Mouse (Mus musculus) kidney, postnatal 0 days (tissue): ENCODE data around the gene Pus7. TPM values are rescaled to one million over a fixed set of nuclear protein-coding genes. Genes with fewer than 3 reads are reported as not detected.

Experiments
- ATAC-seq: fragments of 200-750 bp; cut with Nextera tagmentation; replicated peaks from 2 replicates; pipeline ENCODE4 v1.8.0; 2017; ENCODE audit warnings: low read depth, moderate number of reproducible peaks, moderate TSS enrichment, moderate library complexity; ENCODE audit not compliant: low FRiP score
- DNase-seq: peaks from one replicate; pipeline ENCODE4 v3.0.0-alpha.2; 2016; ENCODE audit warnings: low spot score
- H3K27ac ChIP-seq: fragments of 300-500 bp; sonication (generic); 2 replicates; pipeline ENCODE4 v1.5.1; 2014; ENCODE audit warnings: mild to moderate bottlenecking
- H3K27me3 ChIP-seq: fragments of 300-500 bp; sonication (generic); 2 replicates; pipeline ENCODE4 v1.6.1; 2014; ENCODE audit warnings: low read length, mixed read lengths; ENCODE audit not compliant: insufficient read depth
- H3K36me3 ChIP-seq: fragments of 300-500 bp; sonication (generic); 2 replicates; pipeline ENCODE4 v1.6.1; 2014; ENCODE audit warnings: low read length, mixed read lengths; ENCODE audit not compliant: insufficient read depth
- H3K4me1 ChIP-seq: fragments of 300-500 bp; sonication (generic); replicated peaks from 2 replicates; pipeline ENCODE4 v1.6.1; 2014; ENCODE audit warnings: antibody characterized with exemption, low read length, mixed read lengths; ENCODE audit not compliant: insufficient read depth
- H3K4me2 ChIP-seq: fragments of 300-500 bp; sonication (generic); 2 replicates; pipeline ENCODE4 v1.6.1; 2014; ENCODE audit warnings: mild to moderate bottlenecking, low read length, moderate library complexity, mixed read lengths
- H3K4me3 ChIP-seq: fragments of 300-500 bp; sonication (generic); replicated peaks from 2 replicates; pipeline ENCODE4 v1.5.1; 2014; ENCODE audit warnings: low read depth, low read length
- H3K9ac ChIP-seq: fragments of 300-500 bp; sonication (generic); 2 replicates; pipeline ENCODE4 v1.6.1; 2014; ENCODE audit warnings: low read depth, low read length
- H3K9me3 ChIP-seq: fragments of 300-500 bp; sonication (generic); replicated peaks from 2 replicates; pipeline ENCODE4 v1.6.1; 2016; ENCODE audit warnings: low read length, inconsistent platforms, mixed read lengths
- CTCF ChIP-seq: IDR thresholded peaks from 2 replicates; pipeline ENCODE4 v1.5.1; 2016; ENCODE audit warnings: antibody characterized with exemption, low read depth, mild to moderate bottlenecking, moderate library complexity
- WGBS: fragments of 180-500 bp; shearing (Covaris S2); extraction: QIAGEN DNeasy Blood & Tissue Kit; methylation state at CpG from one replicate; pipeline ENCODE4 v1.1.7; 2014; 5-methylcytosine and 5-hydroxymethylcytosine counted together
- polyA plus RNA-seq: library from polyadenylated mRNA; unstranded; fragments of >200 nt; fragmentation: Nextera tagmentation; extraction: Ambion mirVana; gene quantifications from 2 replicates; pipeline ENCODE4 v1.2.1, GENCODE M21; 2015

The Pus7 gene
- polyA plus RNA-seq, 1 experiment from 2014 or later = 13.8 TPM

DNA sequence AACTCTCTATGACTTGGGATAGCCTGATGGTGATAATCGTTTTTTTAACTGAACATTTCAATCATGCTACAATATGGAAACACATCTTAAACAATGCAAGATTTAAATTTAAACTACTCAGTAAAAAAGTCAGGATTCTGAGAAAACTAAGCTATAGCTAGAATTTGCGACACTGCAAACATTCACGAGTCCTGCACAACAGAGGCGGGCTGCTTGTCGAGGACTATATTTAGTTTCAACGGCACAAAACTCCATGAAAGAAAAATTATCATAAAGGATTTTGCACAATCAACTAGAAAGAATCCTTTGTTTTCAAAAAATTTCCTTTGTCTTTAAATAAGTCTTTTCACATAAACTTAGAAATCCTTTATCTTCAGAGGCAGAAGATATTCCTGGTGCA is 21.0 kb downstream of the Pus7 start:
- Histone ChIP-seq H3K9ac (no peak overlapping the region), H3K27me3 (no peaks in the 10 kb centered on the region), H3K4me3 (no peak overlapping the region), H3K36me3 (peaks cover 26% of the 10 kb centered on the region), H3K4me2 (no peak overlapping the region), H3K4me1 (no peaks in the 10 kb centered on the region), H3K27ac (no peak overlapping the region), H3K9me3 (no peaks in the 10 kb centered on the region)
- ATAC-seq (no peak), DNase-seq (no peak)
- no peak for TF ChIP-seq CTCF
- 94% methylated on average over 6 of the region's 6 CpGs for WGBS

DNA sequence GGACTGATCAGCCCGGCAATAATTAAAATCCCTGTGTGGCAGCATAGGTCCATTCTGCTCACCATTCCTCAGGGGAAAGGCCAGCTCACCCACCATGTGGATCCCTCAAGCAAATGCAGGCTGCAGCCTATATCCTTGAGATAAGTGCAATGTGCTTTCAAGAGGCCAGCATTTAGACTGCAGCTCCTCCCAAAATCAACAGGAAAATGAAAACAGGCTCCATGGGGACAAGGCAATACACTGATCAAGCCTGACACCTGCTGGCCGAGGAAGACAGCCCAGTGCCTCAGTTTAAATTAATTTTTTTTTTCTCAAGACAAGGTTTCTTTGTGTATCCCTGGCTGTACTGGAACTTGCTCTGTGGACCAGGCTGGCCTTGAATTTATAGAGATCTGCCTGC is 24.9 kb downstream of the Pus7 start:
- H3K4me2 ChIP-seq = no peak overlapping the region
- no peaks in the 10 kb centered on the region for H3K27me3 ChIP-seq
- peak; percentile 87 for TF ChIP-seq CTCF
- H3K4me1 ChIP-seq = no peaks in the 10 kb centered on the region
- DNase-seq (peak; percentile 77), ATAC-seq (peak; percentile 63; the same call in 1 of the 2 replicates)
- H3K4me3 ChIP-seq = no peak overlapping the region
- H3K9ac ChIP-seq = no peak overlapping the region
- H3K36me3 ChIP-seq = peaks cover 17% of the 10 kb centered on the region
- H3K27ac ChIP-seq = no peak overlapping the region
- H3K9me3 ChIP-seq = no peaks in the 10 kb centered on the region
- WGBS = 23% methylated on average over 2 of the region's 2 CpGs

DNA sequence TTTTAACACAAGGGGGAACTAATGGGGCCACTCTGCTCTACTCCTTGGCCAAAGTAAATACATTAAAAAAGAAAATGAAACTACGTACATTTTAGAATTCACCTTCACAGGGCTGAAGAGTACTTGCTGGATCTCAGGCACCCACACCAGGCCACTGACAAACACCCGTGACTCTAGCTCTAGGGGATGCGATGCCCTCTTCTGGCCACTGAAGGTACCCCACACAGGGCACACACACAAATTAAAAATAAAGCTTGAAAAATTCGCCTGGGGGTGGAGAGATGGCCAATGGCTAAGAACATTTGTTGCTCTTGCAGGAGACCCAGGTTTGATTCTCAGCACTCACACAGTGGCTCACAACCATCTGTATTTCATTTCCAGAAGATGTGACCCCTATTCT is 27.1 kb downstream of the Pus7 start:
- Histone ChIP-seq H3K36me3 (peaks cover 10% of the 10 kb centered on the region; the same call in 1 of the 2 replicates), H3K9me3 (no peaks in the 10 kb centered on the region), H3K4me2 (no peak overlapping the region), H3K27ac (no peak overlapping the region), H3K9ac (no peak overlapping the region), H3K27me3 (no peaks in the 10 kb centered on the region), H3K4me3 (no peak overlapping the region), H3K4me1 (no peaks in the 10 kb centered on the region)
- DNase-seq = no peak
- 95% methylated on average over 4 of the region's 4 CpGs for WGBS
- ATAC-seq = no peak
- no peak for TF ChIP-seq CTCF

DNA sequence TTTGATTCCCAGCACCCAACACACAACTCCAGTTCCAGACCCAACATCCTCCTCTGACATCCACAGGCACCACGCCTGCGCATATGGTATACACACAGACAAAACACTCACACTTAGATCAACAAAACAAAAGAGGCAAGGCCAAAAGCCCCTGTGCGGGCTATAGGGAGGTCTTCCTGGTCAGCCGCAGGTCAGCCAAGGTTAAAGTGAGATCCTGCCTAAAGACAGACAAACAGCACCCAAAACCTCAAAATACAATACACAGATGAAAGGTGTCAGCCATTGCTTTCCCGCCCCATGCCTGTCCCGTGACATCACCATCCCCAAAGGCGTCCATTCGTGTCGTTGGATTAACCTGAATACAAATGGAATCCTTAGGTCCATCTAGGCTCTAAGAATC is 27.9 kb downstream of the Pus7 start:
- Histone ChIP-seq H3K27ac (no peak overlapping the region), H3K9ac (no peak overlapping the region), H3K9me3 (no peaks in the 10 kb centered on the region), H3K4me3 (no peak overlapping the region), H3K27me3 (no peaks in the 10 kb centered on the region), H3K4me2 (no peak overlapping the region), H3K36me3 (peaks cover 10% of the 10 kb centered on the region; the same call in 1 of the 2 replicates), H3K4me1 (no peaks in the 10 kb centered on the region)
- DNase-seq = no peak
- no peak for ATAC-seq
- TF ChIP-seq CTCF = no peak
- WGBS = 97% methylated on average over 9 of the region's 9 CpGs

DNA sequence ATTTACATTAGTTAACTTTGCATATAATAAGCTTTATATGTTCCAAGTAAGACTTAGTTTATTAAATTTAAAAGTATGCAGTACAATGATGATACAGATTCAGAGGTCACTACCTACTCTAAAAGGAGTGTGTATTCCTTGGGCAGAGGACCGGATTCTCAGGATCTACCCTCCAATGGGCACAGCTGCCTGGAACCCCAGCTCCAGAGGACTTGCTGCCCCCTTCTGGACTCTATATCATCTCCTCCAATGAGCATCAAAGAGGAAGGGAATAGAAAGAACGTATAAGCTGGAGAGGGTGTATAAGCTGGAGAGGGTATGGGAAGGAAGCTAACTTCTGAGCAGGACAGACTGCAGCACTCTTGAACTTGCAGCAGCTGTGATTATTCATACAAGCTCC is 33.6 kb downstream of the Pus7 start:
- DNase-seq = peak; percentile 4
- WGBS = 55% methylated on average over 2 of the region's 2 CpGs
- H3K4me3 ChIP-seq = no peak overlapping the region
- no peak for ATAC-seq
- H3K9ac ChIP-seq = no peak overlapping the region
- 0 out of 2 replicates have a peak, but pooled peaks cover 25% of the 10 kb centered on the region for H3K36me3 ChIP-seq
- TF ChIP-seq CTCF = peak; percentile 46; the same call in 1 of the 2 replicates
- H3K27ac ChIP-seq = no peak overlapping the region
- no peaks in the 10 kb centered on the region for H3K27me3 ChIP-seq
- H3K4me2 ChIP-seq = no peak overlapping the region
- no peaks in the 10 kb centered on the region for H3K9me3 ChIP-seq
- H3K4me1 ChIP-seq = no peaks in the 10 kb centered on the region

DNA sequence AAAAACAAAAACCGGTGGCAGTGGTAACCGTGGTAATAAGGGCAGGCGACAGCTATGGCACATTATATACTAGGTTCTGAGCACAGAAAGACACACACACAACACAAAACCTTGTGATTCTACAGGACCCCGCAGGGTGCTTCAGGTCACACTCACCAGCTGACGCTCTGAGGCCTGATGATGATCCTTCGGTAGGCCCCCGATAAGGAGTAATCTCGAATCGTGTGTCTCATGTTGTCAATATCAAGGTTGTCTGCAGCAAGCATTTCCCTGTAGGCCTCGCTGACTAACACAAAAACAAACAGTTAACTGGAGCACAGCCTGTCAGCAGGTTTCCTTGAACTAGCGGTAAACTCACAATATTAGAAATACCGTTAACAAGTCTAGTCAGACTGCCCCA is 40.2 kb downstream of the Pus7 start:
- ATAC-seq = no peak
- WGBS = 95% methylated on average over 12 of the region's 12 CpGs
- peaks cover 46% of the 10 kb centered on the region for H3K36me3 ChIP-seq

DNA sequence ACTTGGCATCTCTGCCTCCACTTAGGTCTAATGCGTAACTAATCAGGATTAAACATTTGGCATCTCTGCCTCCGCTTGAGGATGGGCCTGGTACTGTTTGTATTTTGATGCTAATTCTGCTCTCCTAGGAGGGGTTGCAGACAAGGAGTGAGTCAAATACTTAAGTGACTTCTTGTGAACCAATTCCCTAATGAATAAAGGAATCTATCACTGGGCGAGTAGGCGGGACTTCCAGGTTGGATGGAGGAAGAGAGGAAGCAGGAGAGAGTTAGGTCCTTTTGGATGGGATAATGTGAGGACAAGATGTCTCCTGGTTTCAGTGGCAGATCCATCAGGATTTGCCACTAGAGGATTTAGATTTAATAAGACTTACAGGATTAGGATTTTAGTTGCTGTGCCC is 46.4 kb downstream of the Pus7 start:
- Histone ChIP-seq H3K4me3 (no peak overlapping the region), H3K4me2 (no peak overlapping the region), H3K4me1 (no peaks in the 10 kb centered on the region), H3K27me3 (no peaks in the 10 kb centered on the region), H3K9ac (no peak overlapping the region), H3K27ac (no peak overlapping the region), H3K36me3 (peaks cover 6% of the 10 kb centered on the region), H3K9me3 (no peaks in the 10 kb centered on the region)
- DNase-seq = no peak
- no peak for TF ChIP-seq CTCF
- no peak for ATAC-seq
- 88% methylated on average over 4 of the region's 4 CpGs for WGBS

More for the DNA sequence above, 40.2 kb downstream of the Pus7 start:
- Histone ChIP-seq H3K4me1 (no peaks in the 10 kb centered on the region), H3K9me3 (no peaks in the 10 kb centered on the region), H3K27ac (no peak overlapping the region), H3K4me3 (no peak overlapping the region), H3K4me2 (no peak overlapping the region), H3K27me3 (no peaks in the 10 kb centered on the region), H3K9ac (no peak overlapping the region)
- no peak for TF ChIP-seq CTCF
- DNase-seq = no peak
